Mouse (Mus musculus): ENCODE results near the gene Ptms. TPM values are rescaled to one million over a fixed set of nuclear protein-coding genes. Genes with fewer than 3 reads are reported as not detected.

Gene Ptms
- polyA plus RNA-seq, 1 experiment, result 1,462 TPM

DNA sequence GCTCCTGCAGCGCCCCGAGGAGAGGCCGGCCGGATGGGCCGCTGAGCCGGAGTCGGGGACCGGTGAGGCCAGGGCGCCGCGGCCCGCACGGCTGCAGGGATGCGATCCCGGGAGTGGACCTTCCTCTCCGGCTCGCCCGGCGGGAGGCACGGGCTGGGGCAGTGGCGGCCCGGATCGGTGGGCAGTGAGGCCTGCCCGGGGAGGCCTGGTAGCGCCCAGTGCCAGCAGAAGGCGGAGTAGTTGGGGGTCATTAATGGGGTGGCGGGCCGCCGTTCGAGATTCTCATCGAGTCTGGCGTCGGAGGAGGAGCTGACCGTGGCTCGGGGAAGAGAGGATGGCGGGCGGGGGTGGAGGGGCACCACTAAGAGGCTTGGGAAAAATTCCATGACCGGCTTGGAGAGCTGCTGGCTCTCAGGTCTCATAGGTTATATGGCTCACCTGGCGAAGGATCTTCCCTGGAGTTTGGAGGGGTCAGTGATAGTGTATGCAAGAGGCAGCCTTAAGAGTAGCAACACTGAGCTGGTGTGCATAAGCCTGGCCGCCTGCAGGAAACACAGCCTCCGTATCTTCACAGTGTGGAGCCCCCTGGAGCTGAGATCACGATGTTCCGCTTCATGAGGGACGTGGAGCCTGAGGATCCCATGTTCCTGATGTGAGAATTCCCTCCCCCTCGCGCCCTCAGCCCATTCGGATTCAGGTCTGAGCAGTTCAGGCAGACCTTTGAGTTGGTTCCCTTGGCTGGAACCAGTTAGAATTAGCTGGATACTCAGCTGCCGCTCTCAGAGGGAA lies 11.8 kb upstream of the Ptms start:
- Histone ChIP-seq H3K27me3 (ENCODE audit: control insufficient read depth, insufficient read depth, insufficient read length) (no peaks in the 10 kb centered on the region), H3K36me3 (ENCODE audit: control insufficient read depth, insufficient read depth) (peaks cover 19% of the 10 kb centered on the region), H3K4me2 (ENCODE audit: low read depth) (peak overlapping the region; percentile 88), H3K4me3 (peak overlapping the region; percentile 76), H3ac (ENCODE audit: control insufficient read depth, insufficient read length) (peak overlapping the region; percentile 61), H3K79me2 (ENCODE audit: control insufficient read depth, insufficient read depth) (peaks cover 27% of the 10 kb centered on the region)
- TF ChIP-seq POLR2A (IDR thresholded peaks at IDR 0.05; ENCODE audit: insufficient read length, low read depth) (no peak), MAX (IDR thresholded peaks at IDR 0.05; ENCODE audit: low read depth) (no peak)

GRCm38 (mm10) chr6:124930754-124931524 lies 11.0 kb upstream of the Ptms start, which contains the start of gene Mlf2:
TSS of gene Mlf2 (plus strand) at chr6:124931386.
- Histone ChIP-seq H3K4me3 (peak within 1 kb of the TSS; percentile 76), H3K79me2 (ENCODE audit: control insufficient read depth, insufficient read depth) (peaks cover 27% of the 10 kb centered on the region)
- TF ChIP-seq MAX (IDR thresholded peaks at IDR 0.05; ENCODE audit: low read depth) (no peak), SRF (IDR thresholded peaks at IDR 0.05; ENCODE audit: control insufficient read depth, insufficient read length, low read depth) (no peak), E2F4 (IDR thresholded peaks at IDR 0.05; ENCODE audit: insufficient read depth) (peak; percentile 6), REST (IDR thresholded peaks at IDR 0.05; ENCODE audit: insufficient read depth, insufficient read length) (no peak), TCF3 (IDR thresholded peaks at IDR 0.05; ENCODE audit: insufficient read length, low read depth) (no peak), TCF12 (IDR thresholded peaks at IDR 0.05; ENCODE audit: insufficient read depth, poor library complexity, severe bottlenecking) (no peak), POLR2A (IDR thresholded peaks at IDR 0.05; ENCODE audit: insufficient read length, low read depth) (peak; percentile 95), POLR2AphosphoS2 (IDR thresholded peaks at IDR 0.05; ENCODE audit: insufficient read length, low read depth) (peak; percentile 90)

GRCm38 (mm10) chr6:124930231-124930630 lies 10.3 kb upstream of the Ptms start:
- H3ac ChIP-seq (ENCODE audit: control insufficient read depth, insufficient read length), result no peak overlapping the region
- H3K79me2 ChIP-seq (ENCODE audit: control insufficient read depth, insufficient read depth), result peaks cover 27% of the 10 kb centered on the region
- H3K4me2 ChIP-seq (ENCODE audit: low read depth), result peak overlapping the region; percentile 96
- peak overlapping the region; percentile 76 for H3K4me3 ChIP-seq
- TF ChIP-seq TCF3 (IDR thresholded peaks at IDR 0.05; ENCODE audit: insufficient read length, low read depth) (no peak), TCF12 (IDR thresholded peaks at IDR 0.05; ENCODE audit: insufficient read depth, poor library complexity, severe bottlenecking) (no peak), USF1 (IDR thresholded peaks at IDR 0.05; ENCODE audit: low read depth) (no peak), MYOD1 (IDR thresholded peaks at IDR 0.05; ENCODE audit: control insufficient read depth in 1 of 3, insufficient read length in 2 of 3, low read depth in 2 of 3) (no peak), POLR2A (IDR thresholded peaks at IDR 0.05; ENCODE audit: insufficient read length, low read depth) (no peak), MYOG (IDR thresholded peaks at IDR 0.05; ENCODE audit: control insufficient read depth in 1 of 3, insufficient read depth in 1 of 3, insufficient read length in 2 of 3, low read depth in 2 of 3) (no peak), REST (IDR thresholded peaks at IDR 0.05; ENCODE audit: insufficient read depth, insufficient read length) (no peak), CEBPB (IDR thresholded peaks at IDR 0.05; ENCODE audit: insufficient read depth, poor library complexity, severe bottlenecking) (no peak), MAX (IDR thresholded peaks at IDR 0.05; ENCODE audit: low read depth) (no peak), E2F4 (IDR thresholded peaks at IDR 0.05; ENCODE audit: insufficient read depth) (no peak), POLR2AphosphoS2 (IDR thresholded peaks at IDR 0.05; ENCODE audit: insufficient read length, low read depth) (no peak)
- no peaks in the 10 kb centered on the region for H3K27me3 ChIP-seq (ENCODE audit: control insufficient read depth, insufficient read depth, insufficient read length)
- H3K36me3 ChIP-seq (ENCODE audit: control insufficient read depth, insufficient read depth), result peaks cover 10% of the 10 kb centered on the region

More at GRCm38 (mm10) chr6:124930754-124931524, 11.0 kb upstream of the Ptms start, which contains the start of gene Mlf2:
- Histone ChIP-seq H3ac (ENCODE audit: control insufficient read depth, insufficient read length) (peak within 1 kb of the TSS; percentile 61), H3K4me2 (ENCODE audit: low read depth) (peak within 1 kb of the TSS; percentile 96), H3K27me3 (ENCODE audit: control insufficient read depth, insufficient read depth, insufficient read length) (no peaks in the 10 kb centered on the region), H3K36me3 (ENCODE audit: control insufficient read depth, insufficient read depth) (peaks cover 11% of the 10 kb centered on the region)

DNA sequence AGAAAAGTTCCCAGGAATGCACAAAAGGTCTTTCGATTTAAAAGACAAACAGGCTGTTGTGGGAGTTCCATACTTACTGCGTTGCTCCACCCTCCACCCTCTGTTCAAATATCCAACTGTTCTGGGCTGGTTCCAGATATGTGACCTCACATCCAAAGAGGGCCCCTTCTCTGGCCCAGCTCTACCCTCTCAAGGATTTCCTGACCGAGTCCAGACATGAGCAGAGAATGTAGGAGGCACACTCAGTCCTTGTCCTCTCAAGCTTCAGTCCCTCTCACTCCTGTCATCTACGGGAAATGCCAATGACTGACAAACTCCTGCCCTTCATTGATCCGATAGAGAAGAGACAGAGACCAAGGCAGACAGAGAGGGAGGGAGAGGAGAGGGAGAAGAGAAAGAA lies 6.0 kb upstream of the Ptms start:
- Histone ChIP-seq H3K27me3 (ENCODE audit: control insufficient read depth, insufficient read depth, insufficient read length) (no peaks in the 10 kb centered on the region), H3K4me2 (ENCODE audit: low read depth) (peak overlapping the region; percentile 32), H3K36me3 (ENCODE audit: control insufficient read depth, insufficient read depth) (no peaks in the 10 kb centered on the region), H3K79me2 (ENCODE audit: control insufficient read depth, insufficient read depth) (no peaks in the 10 kb centered on the region), H3ac (ENCODE audit: control insufficient read depth, insufficient read length) (no peak overlapping the region), H3K4me3 (no peak overlapping the region)
- TF ChIP-seq CEBPB (IDR thresholded peaks at IDR 0.05; ENCODE audit: insufficient read depth, poor library complexity, severe bottlenecking) (no peak), MAX (IDR thresholded peaks at IDR 0.05; ENCODE audit: low read depth) (no peak), POLR2AphosphoS2 (IDR thresholded peaks at IDR 0.05; ENCODE audit: insufficient read length, low read depth) (no peak), REST (IDR thresholded peaks at IDR 0.05; ENCODE audit: insufficient read depth, insufficient read length) (no peak), MYOD1 (IDR thresholded peaks at IDR 0.05; ENCODE audit: control insufficient read depth in 1 of 3, insufficient read length in 2 of 3, low read depth in 2 of 3) (no peak), E2F4 (IDR thresholded peaks at IDR 0.05; ENCODE audit: insufficient read depth) (no peak), SRF (IDR thresholded peaks at IDR 0.05; ENCODE audit: control insufficient read depth, insufficient read length, low read depth) (no peak), TCF12 (IDR thresholded peaks at IDR 0.05; ENCODE audit: insufficient read depth, poor library complexity, severe bottlenecking) (no peak), POLR2A (IDR thresholded peaks at IDR 0.05; ENCODE audit: insufficient read length, low read depth) (no peak), TCF3 (IDR thresholded peaks at IDR 0.05; ENCODE audit: insufficient read length, low read depth) (no peak), USF1 (IDR thresholded peaks at IDR 0.05; ENCODE audit: low read depth) (no peak), MYOG (IDR thresholded peaks at IDR 0.05; ENCODE audit: control insufficient read depth in 1 of 3, insufficient read depth in 1 of 3, insufficient read length in 2 of 3, low read depth in 2 of 3) (no peak)
